In genomic region chr5:142406401-142406800, GRCm38 (mm10) we compare ENCODE assay signal across 21 mouse cellular contexts. TPM values are rescaled to one million over a fixed set of nuclear protein-coding genes. Genes with fewer than 3 reads are reported as not detected.
DNase-seq lines count a peak whose midpoint lies in the region; ATAC-seq and TF ChIP-seq lines count a peak whose summit lies in the region.
"Had no signal": no experiment of that assay in that cellular context is flagged by ENCODE, and none has a peak within 500 bp of the region (broad histone marks: within the 10 kb centered on the region; RNA-seq: fewer than 3 reads in every experiment).

No protein-coding gene starts in this region.

- WGBS in heart, embryonic 13.5 days, result 65% methylated on average over 7 of the region's 7 CpGs
- WGBS in heart, embryonic 10.5 days, result 68% methylated on average over 7 of the region's 7 CpGs
- 58% methylated on average over 7 of the region's 7 CpGs for WGBS in intestine, postnatal 0 days

- no peak for DNase-seq in heart, embryonic 10.5 days (ENCODE audit: low spot score)
- DNase-seq in induced T-regulatory cell, adult 2 months (ENCODE audit: low read depth), result peak; percentile 70
- DNase-seq in urinary bladder, postnatal 14 days (ENCODE audit: low spot score), result no peak
- DNase-seq: adrenal gland, adult 2 months; adrenal gland, postnatal 25 days; cerebellum, adult 18-20 months; cerebellum, postnatal 14 days; embryo, embryonic 11 days; gastrocnemius, postnatal 10 days had no signal

- H3K4me3 ChIP-seq in heart, embryonic 13.5 days, result no peak overlapping the region
- no peak overlapping the region for H3K4me3 ChIP-seq in heart, embryonic 10.5 days
- H3K4me3 ChIP-seq in megakaryocyte, embryonic 14.5 days (replicated peaks), result peak overlapping the region; percentile 8
- H3K4me3 ChIP-seq in intestine, postnatal 0 days (ENCODE audit: low read depth, low read length), result no peak overlapping the region
- H3K4me3 ChIP-seq: embryonic facial prominence, embryonic 12.5 days; forebrain, embryonic 12.5 days; hindbrain, embryonic 10.5 days had no signal

- no peak overlapping the region for H3K4me2 ChIP-seq in heart, embryonic 13.5 days
- no peak overlapping the region for H3K4me2 ChIP-seq in intestine, postnatal 0 days (replicated peaks; ENCODE audit: low read depth)
- H3K4me2 ChIP-seq: embryonic facial prominence, embryonic 12.5 days; forebrain, embryonic 12.5 days; heart, embryonic 11.5 days; hindbrain, embryonic 14.5 days had no signal

- no peaks in the 10 kb centered on the region for H3K9me3 ChIP-seq in heart, embryonic 13.5 days
- no peaks in the 10 kb centered on the region for H3K9me3 ChIP-seq in heart, embryonic 10.5 days
- H3K9me3 ChIP-seq in megakaryocyte, embryonic 14.5 days, result no peaks in the 10 kb centered on the region
- H3K9me3 ChIP-seq in intestine, postnatal 0 days (ENCODE audit: control insufficient read depth), result no peaks in the 10 kb centered on the region
- H3K9me3 ChIP-seq: embryonic facial prominence, embryonic 12.5 days; forebrain, embryonic 12.5 days; hindbrain, embryonic 10.5 days had no signal

- TF ChIP-seq CTCF in intestine, postnatal 0 days (IDR thresholded peaks at IDR 0.05; ENCODE audit: low read depth), result no peak

- H3K27ac ChIP-seq in heart, embryonic 13.5 days (replicated peaks), result no peak overlapping the region
- H3K27ac ChIP-seq in heart, embryonic 10.5 days, result no peak overlapping the region
- H3K27ac ChIP-seq in intestine, postnatal 0 days (ENCODE audit: low read depth, low read length), result no peak overlapping the region
- H3K27ac ChIP-seq: embryonic facial prominence, embryonic 12.5 days; forebrain, embryonic 12.5 days; hindbrain, embryonic 10.5 days; hindbrain, embryonic 14.5 days had no signal

- peaks cover 29% of the 10 kb centered on the region for H3K36me3 ChIP-seq in heart, embryonic 13.5 days
- H3K36me3 ChIP-seq in heart, embryonic 10.5 days, result peaks cover 35% of the 10 kb centered on the region; the same call in 1 of the 2 replicates
- peaks cover 64% of the 10 kb centered on the region for H3K36me3 ChIP-seq in megakaryocyte, embryonic 14.5 days (replicated peaks; ENCODE audit: low read length)
- H3K36me3 ChIP-seq in intestine, postnatal 0 days (ENCODE audit: control insufficient read depth, insufficient read depth), result peaks cover 8% of the 10 kb centered on the region; the same call in 1 of the 2 replicates

- peaks cover 69% of the 10 kb centered on the region for H3K4me1 ChIP-seq in heart, embryonic 13.5 days
- H3K4me1 ChIP-seq in heart, embryonic 10.5 days, result peaks cover 72% of the 10 kb centered on the region
- H3K4me1 ChIP-seq in megakaryocyte, embryonic 14.5 days, result peaks cover 90% of the 10 kb centered on the region
- H3K4me1 ChIP-seq in intestine, postnatal 0 days (replicated peaks; ENCODE audit: control insufficient read depth, insufficient read depth, low read length), result peaks cover 8% of the 10 kb centered on the region; the same call in 1 of the 2 replicates

- no peaks in the 10 kb centered on the region for H3K27me3 ChIP-seq in heart, embryonic 13.5 days (replicated peaks)
- H3K27me3 ChIP-seq in heart, embryonic 10.5 days (ENCODE audit: insufficient read depth, poor library complexity, severe bottlenecking), result no peaks in the 10 kb centered on the region
- H3K27me3 ChIP-seq in megakaryocyte, embryonic 14.5 days (replicated peaks), result no peaks in the 10 kb centered on the region
- H3K27me3 ChIP-seq in intestine, postnatal 0 days (replicated peaks; ENCODE audit: control insufficient read depth, insufficient read depth, low read length), result no peaks in the 10 kb centered on the region
- H3K27me3 ChIP-seq: CH12.LX; embryonic facial prominence, embryonic 12.5 days; forebrain, embryonic 12.5 days; Patski had no signal

- H3K9ac ChIP-seq in heart, embryonic 13.5 days, result peak overlapping the region; percentile 11; the same call in 1 of the 2 replicates
- H3K9ac ChIP-seq in intestine, postnatal 0 days (ENCODE audit: low read depth, low read length), result no peak overlapping the region
- H3K9ac ChIP-seq: embryonic facial prominence, embryonic 12.5 days; forebrain, embryonic 12.5 days; hindbrain, embryonic 14.5 days had no signal

- ATAC-seq in heart, embryonic 13.5 days (ENCODE audit: extremely low read depth, insufficient number of reproducible peaks, low FRiP score, low TSS enrichment), result no peak
- ATAC-seq in megakaryocyte, adult 5-6 weeks (ENCODE audit: poor library complexity, severe bottlenecking), result no peak
- ATAC-seq in intestine, postnatal 0 days, result no peak
- ATAC-seq: forebrain, embryonic 16.5 days; Patski had no signal

RNA-seq across cellular contexts. Expression of gene Foxk1, which starts 5.1 kb away (rescaled TPM):
- 3.4 and 4.3 TPM in 2 replicates for polyA plus RNA-seq in heart, embryonic 13.5 days (2015; fragmentation: Nextera tagmentation; extraction: Ambion mirVana)
- 3.3 and 4.5 TPM in 2 replicates for polyA plus RNA-seq in heart, embryonic 10.5 days (2016; fragmentation: Nextera tagmentation; extraction: Ambion mirVana)
- polyA plus RNA-seq in megakaryocyte, embryonic 14.5 days (2012; ENCODE audit: insufficient read depth, low replicate concordance), result 13.3 and 39.1 TPM in 2 replicates
- 21.2 and 21.4 TPM in 2 replicates for total RNA-seq in megakaryocyte, adult 5-6 weeks (2015)
- total RNA-seq in megakaryocyte, adult 5-6 weeks (2017), result 14.5 and 19.0 TPM in 2 replicates
- 2.6 and 4.5 TPM in 2 replicates for polyA plus RNA-seq in intestine, postnatal 0 days (2015; fragmentation: Nextera tagmentation; extraction: Ambion mirVana)

RNA-seq across cellular contexts. Expression of gene Ap5z1, which starts 57.3 kb away (rescaled TPM):
- polyA plus RNA-seq in heart, embryonic 13.5 days (2015; fragmentation: Nextera tagmentation; extraction: Ambion mirVana), result 6.9 and 7.4 TPM in 2 replicates
- polyA plus RNA-seq in heart, embryonic 10.5 days (2016; fragmentation: Nextera tagmentation; extraction: Ambion mirVana), result 8.7 and 11.1 TPM in 2 replicates
- 26.2 and 36.4 TPM in 2 replicates for polyA plus RNA-seq in megakaryocyte, embryonic 14.5 days (2012; ENCODE audit: insufficient read depth, low replicate concordance)
- total RNA-seq in megakaryocyte, adult 5-6 weeks (2015), result 10.3 and 10.7 TPM in 2 replicates
- 9.3 and 10.0 TPM in 2 replicates for total RNA-seq in megakaryocyte, adult 5-6 weeks (2017)
- 9.0 and 9.8 TPM in 2 replicates for polyA plus RNA-seq in intestine, postnatal 0 days (2015; fragmentation: Nextera tagmentation; extraction: Ambion mirVana)
